Mouse (Mus musculus): ENCODE results near the gene Sdhc. TPM values are rescaled to one million over a fixed set of nuclear protein-coding genes. Genes with fewer than 3 reads are reported as not detected.
A peak's percentile ranks its signal among the peaks of the same experiment; 100 is the strongest.
"Not testable (repeated sequence)": the region's sequence is repeated elsewhere in the genome, so short reads cannot be mapped to it uniquely, and the experiment has no call there.

The Sdhc gene
- polyA plus RNA-seq, 1 experiment from 2014 or later, result 291 TPM

DNA sequence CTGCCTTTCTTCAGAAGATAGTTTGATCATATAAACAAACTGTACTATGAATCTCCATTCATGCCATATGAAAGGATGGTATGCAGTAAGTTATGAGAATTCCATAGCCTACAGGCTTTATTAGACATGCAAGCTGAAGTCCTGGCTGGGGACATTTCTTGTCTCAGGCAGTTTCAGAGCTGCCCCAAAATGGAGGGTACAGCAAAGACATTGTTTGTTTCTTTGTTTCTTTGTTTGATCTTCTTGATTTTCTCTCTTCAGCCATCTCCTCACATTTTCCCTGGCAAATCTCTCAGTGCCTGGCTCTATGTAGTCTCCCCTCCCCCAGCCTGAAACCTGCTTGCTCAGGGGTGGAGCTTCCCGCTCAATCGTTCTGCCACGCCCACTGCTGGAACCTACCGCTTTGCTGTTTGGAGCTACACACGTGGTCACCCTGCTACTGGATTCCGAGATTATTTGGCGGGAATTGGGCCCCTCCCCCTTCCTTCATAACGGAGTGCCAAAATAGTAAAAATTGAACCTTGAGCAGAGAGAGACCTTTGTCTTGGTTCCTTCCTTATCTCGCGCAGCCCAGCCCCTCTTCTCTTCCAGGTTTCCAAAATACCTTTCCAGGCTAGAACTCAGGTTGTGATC, 62.0 kb downstream of the Sdhc start:
- H3K9me3 ChIP-seq (ENCODE audit: control insufficient read depth, low read length); ATAC-seq (ENCODE audit: insufficient read depth, low FRiP score, low TSS enrichment); DNase-seq (ENCODE audit: low spot score); H3K4me1 ChIP-seq (ENCODE audit: control insufficient read depth, insufficient read depth, low read length); H3K4me2 ChIP-seq (ENCODE audit: low read depth); H3K27ac ChIP-seq (ENCODE audit: low read depth, low read length); H3K9ac ChIP-seq (ENCODE audit: low read length); H3K4me3 ChIP-seq (ENCODE audit: low read depth, low read length); H3K36me3 ChIP-seq (ENCODE audit: control insufficient read depth, insufficient read depth, low read length): not testable (repeated sequence)
- H3K27me3 ChIP-seq (ENCODE audit: control insufficient read depth, insufficient read depth, low read length), result peaks cover 14% of the 10 kb centered on the region
- WGBS, result 5% methylated on average over 10 of the region's 10 CpGs

DNA sequence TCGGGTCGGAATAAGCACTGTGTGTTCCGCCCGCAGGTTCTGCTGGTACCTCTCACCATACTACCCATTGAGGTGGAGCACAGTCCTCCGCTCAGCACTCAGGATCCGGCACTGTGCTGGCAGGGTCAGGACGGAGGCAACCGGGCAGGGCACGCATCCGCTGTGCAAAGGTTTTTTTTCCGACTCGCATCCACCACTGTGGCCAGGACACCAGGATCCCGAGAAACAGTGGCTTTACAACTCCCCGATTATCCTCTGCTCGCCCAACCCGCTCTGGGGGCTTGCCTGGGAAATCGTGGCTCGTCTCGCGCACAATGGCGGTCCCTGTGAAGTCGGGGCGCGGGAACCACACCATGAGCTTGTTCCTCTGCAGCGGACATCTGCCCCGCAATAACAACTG, 64.7 kb downstream of the Sdhc start:
- Histone ChIP-seq H3K27ac (ENCODE audit: low read depth, low read length) (no peak overlapping the region), H3K27me3 (ENCODE audit: control insufficient read depth, insufficient read depth, low read length) (peaks cover 18% of the 10 kb centered on the region), H3K4me2 (ENCODE audit: low read depth) (peak overlapping the region; percentile 63), H3K4me1 (ENCODE audit: control insufficient read depth, insufficient read depth, low read length) (no peaks in the 10 kb centered on the region), H3K9me3 (ENCODE audit: control insufficient read depth, low read length) (no peaks in the 10 kb centered on the region), H3K9ac (ENCODE audit: low read length) (peak overlapping the region; percentile 29; the same call in 1 of the 2 replicates), H3K4me3 (ENCODE audit: low read depth, low read length) (peak overlapping the region; percentile 47), H3K36me3 (ENCODE audit: control insufficient read depth, insufficient read depth, low read length) (no peaks in the 10 kb centered on the region)
- ATAC-seq (ENCODE audit: insufficient read depth, low FRiP score, low TSS enrichment), result no peak
- DNase-seq (ENCODE audit: low spot score), result peak; percentile 38
- WGBS, result under 1% methylated on average over 26 of the region's 26 CpGs

DNA sequence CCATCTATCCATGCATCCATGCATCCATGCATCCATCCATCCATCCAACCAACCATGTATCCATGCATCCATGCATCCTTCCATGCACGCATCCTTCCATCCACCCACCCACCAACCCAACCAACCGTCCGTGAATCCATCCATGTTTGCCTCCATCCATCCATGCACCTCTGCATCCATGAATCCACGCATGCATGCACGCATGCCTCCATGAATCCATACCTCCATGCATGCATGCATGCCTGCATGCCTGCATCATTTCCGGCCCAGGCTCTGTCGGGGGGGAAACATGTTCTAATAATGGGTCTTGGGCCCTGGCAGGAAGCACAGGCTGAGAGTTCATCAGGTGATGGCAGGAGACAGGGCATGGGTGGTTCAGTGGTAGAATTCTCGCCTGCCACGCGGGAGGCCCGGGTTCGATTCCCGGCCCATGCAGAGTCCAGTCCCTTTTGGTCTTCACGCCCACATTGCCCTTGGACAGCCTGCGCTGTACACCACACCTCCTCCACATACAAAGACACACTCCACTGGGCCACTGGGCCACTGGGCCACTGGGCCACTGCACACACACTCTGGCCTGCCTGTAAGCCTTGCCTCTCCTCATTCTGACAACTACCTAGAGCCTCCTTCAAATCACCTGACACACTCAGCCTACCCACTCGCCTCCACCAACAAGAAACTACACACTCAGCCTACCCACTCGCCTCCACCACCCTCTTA, 68.7 kb downstream of the Sdhc start:
- H3K27ac ChIP-seq (ENCODE audit: low read depth, low read length); H3K9ac ChIP-seq (ENCODE audit: low read length); H3K9me3 ChIP-seq (ENCODE audit: control insufficient read depth, low read length); H3K4me3 ChIP-seq (ENCODE audit: low read depth, low read length); H3K4me1 ChIP-seq (ENCODE audit: control insufficient read depth, insufficient read depth, low read length); H3K36me3 ChIP-seq (ENCODE audit: control insufficient read depth, insufficient read depth, low read length); H3K4me2 ChIP-seq (ENCODE audit: low read depth); DNase-seq (ENCODE audit: low spot score): not testable (repeated sequence)
- ATAC-seq (ENCODE audit: insufficient read depth, low FRiP score, low TSS enrichment), result peak; percentile 30
- 33% methylated on average over 7 of the region's 17 CpGs for WGBS
- peaks cover 27% of the 10 kb centered on the region for H3K27me3 ChIP-seq (ENCODE audit: control insufficient read depth, insufficient read depth, low read length)

DNA sequence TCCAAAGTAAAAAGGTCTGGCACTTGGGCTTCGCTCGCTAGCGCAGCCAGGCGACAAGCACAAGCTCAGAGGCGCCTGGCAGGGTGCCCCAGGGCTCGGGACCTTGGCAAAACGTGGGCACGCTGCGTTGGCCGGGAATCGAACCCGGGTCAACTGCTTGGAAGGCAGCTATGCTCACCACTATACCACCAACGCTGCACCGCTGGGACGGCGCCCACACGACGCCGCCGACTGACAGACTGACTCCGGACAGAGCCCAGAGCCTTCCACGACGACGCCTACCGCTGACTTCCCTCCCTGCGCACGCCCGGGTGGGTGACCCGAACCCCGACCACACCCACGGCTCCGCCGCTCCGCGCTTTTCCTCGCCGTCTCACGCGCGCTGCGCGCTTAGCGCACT, 70.6 kb downstream of the Sdhc start:
- not testable (repeated sequence) for H3K27ac ChIP-seq (ENCODE audit: low read depth, low read length); H3K9ac ChIP-seq (ENCODE audit: low read length); H3K4me3 ChIP-seq (ENCODE audit: low read depth, low read length); H3K9me3 ChIP-seq (ENCODE audit: control insufficient read depth, low read length); DNase-seq (ENCODE audit: low spot score); H3K36me3 ChIP-seq (ENCODE audit: control insufficient read depth, insufficient read depth, low read length); H3K4me1 ChIP-seq (ENCODE audit: control insufficient read depth, insufficient read depth, low read length); H3K4me2 ChIP-seq (ENCODE audit: low read depth)
- peaks cover 15% of the 10 kb centered on the region for H3K27me3 ChIP-seq (ENCODE audit: control insufficient read depth, insufficient read depth, low read length)
- WGBS, result no CpG with 5 or more reads among the region's 43 CpGs
- peak; percentile 40 for ATAC-seq (ENCODE audit: insufficient read depth, low FRiP score, low TSS enrichment)

DNA sequence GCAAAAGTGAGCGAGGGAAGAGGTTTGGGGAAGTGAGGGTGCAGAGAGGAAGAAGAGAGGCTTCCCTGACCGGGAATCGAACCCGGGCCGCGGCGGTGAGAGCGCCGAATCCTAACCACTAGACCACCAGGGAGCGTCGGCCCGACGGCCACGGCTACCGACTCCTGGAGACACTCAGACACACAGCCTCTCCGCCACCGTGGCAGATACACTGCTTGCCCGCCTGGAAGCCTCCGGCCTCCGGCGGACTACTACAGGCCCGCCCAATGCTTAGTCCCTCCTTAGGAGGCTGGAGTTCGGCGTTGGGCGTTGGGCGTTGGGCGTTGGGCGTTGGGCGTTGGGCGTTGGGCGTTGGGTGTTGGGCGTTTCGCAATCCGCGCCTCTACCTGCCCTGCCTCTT, 71.1 kb downstream of the Sdhc start:
- not testable (repeated sequence) for H3K4me1 ChIP-seq (ENCODE audit: control insufficient read depth, insufficient read depth, low read length); H3K36me3 ChIP-seq (ENCODE audit: control insufficient read depth, insufficient read depth, low read length); H3K9ac ChIP-seq (ENCODE audit: low read length); H3K4me3 ChIP-seq (ENCODE audit: low read depth, low read length); H3K4me2 ChIP-seq (ENCODE audit: low read depth); H3K27ac ChIP-seq (ENCODE audit: low read depth, low read length); DNase-seq (ENCODE audit: low spot score); H3K9me3 ChIP-seq (ENCODE audit: control insufficient read depth, low read length)
- peak; percentile 62 for ATAC-seq (ENCODE audit: insufficient read depth, low FRiP score, low TSS enrichment)
- peaks cover 16% of the 10 kb centered on the region for H3K27me3 ChIP-seq (ENCODE audit: control insufficient read depth, insufficient read depth, low read length)
- 0% methylated on average over 1 of the region's 35 CpGs for WGBS

GRCm38 (mm10) chr1:171078419-171078818, 72.0 kb downstream of the Sdhc start:
- not testable (repeated sequence) for H3K36me3 ChIP-seq (ENCODE audit: control insufficient read depth, insufficient read depth, low read length); H3K9ac ChIP-seq (ENCODE audit: low read length); H3K9me3 ChIP-seq (ENCODE audit: control insufficient read depth, low read length); ATAC-seq (ENCODE audit: insufficient read depth, low FRiP score, low TSS enrichment); H3K4me1 ChIP-seq (ENCODE audit: control insufficient read depth, insufficient read depth, low read length); H3K4me2 ChIP-seq (ENCODE audit: low read depth); H3K27ac ChIP-seq (ENCODE audit: low read depth, low read length)
- Histone ChIP-seq H3K4me3 (ENCODE audit: low read depth, low read length) (0 out of 2 replicates have a peak overlapping the region, but pooled peaks have one; percentile 2), H3K27me3 (ENCODE audit: control insufficient read depth, insufficient read depth, low read length) (peaks cover 22% of the 10 kb centered on the region)
- DNase-seq (ENCODE audit: low spot score), result peak; percentile 20
- WGBS, result 22% methylated on average over 11 of the region's 12 CpGs

DNA sequence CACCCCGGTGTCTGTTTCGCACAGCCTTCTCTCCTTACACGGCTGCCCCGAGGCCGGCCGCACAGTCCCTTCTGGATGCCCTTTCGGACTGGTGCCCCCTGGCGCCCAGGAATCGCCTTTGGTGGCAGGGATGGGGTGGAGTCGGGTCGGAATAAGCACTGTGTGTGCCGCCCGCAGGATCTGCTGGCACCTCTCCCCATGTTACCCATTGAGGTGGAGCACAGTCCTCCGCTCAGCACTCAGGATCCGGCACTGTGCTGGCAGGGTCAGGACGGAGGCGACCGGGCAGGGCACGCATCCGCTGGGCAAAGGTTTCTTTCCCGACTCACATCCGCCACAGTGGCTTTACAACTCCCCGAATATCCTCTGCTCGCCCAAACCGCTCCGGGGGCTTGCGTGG, 72.4 kb downstream of the Sdhc start:
- H3K4me3 ChIP-seq (ENCODE audit: low read depth, low read length), result peak overlapping the region; percentile 12; the same call in 1 of the 2 replicates

DNA sequence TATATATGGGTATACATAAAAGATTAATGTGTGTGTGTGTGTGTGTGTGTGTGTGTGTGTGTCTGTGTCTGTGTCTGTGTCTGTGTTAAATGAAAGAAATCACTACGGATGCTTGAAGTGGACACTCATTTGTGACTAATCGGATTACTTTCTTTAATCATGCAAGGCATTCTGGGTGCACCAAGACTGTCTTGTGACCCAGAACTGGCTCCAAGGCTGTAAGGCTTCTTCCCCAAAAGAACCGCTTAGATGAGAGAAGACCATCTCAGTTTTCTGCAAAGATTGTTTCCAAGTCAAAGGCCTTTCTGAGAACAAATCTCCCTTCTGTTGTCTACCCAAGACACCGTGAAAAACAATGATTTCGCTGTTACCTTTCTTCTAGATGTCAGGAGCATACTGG, 73.2 kb downstream of the Sdhc start:
- H3K27me3 ChIP-seq (ENCODE audit: control insufficient read depth, insufficient read depth, low read length), result peaks cover 22% of the 10 kb centered on the region
- H3K4me3 ChIP-seq (ENCODE audit: low read depth, low read length); H3K9ac ChIP-seq (ENCODE audit: low read length); H3K4me2 ChIP-seq (ENCODE audit: low read depth); ATAC-seq (ENCODE audit: insufficient read depth, low FRiP score, low TSS enrichment); H3K9me3 ChIP-seq (ENCODE audit: control insufficient read depth, low read length); DNase-seq (ENCODE audit: low spot score); H3K27ac ChIP-seq (ENCODE audit: low read depth, low read length); H3K4me1 ChIP-seq (ENCODE audit: control insufficient read depth, insufficient read depth, low read length); H3K36me3 ChIP-seq (ENCODE audit: control insufficient read depth, insufficient read depth, low read length): not testable (repeated sequence)
- 42% methylated on average over 5 of the region's 5 CpGs for WGBS

More for the DNA sequence above, 72.4 kb downstream of the Sdhc start:
- not testable (repeated sequence) for H3K36me3 ChIP-seq (ENCODE audit: control insufficient read depth, insufficient read depth, low read length); DNase-seq (ENCODE audit: low spot score); H3K27ac ChIP-seq (ENCODE audit: low read depth, low read length); H3K4me2 ChIP-seq (ENCODE audit: low read depth); H3K4me1 ChIP-seq (ENCODE audit: control insufficient read depth, insufficient read depth, low read length); H3K9ac ChIP-seq (ENCODE audit: low read length); H3K9me3 ChIP-seq (ENCODE audit: control insufficient read depth, low read length)
- WGBS, result 2% methylated on average over 15 of the region's 27 CpGs
- peaks cover 22% of the 10 kb centered on the region for H3K27me3 ChIP-seq (ENCODE audit: control insufficient read depth, insufficient read depth, low read length)
- ATAC-seq (ENCODE audit: insufficient read depth, low FRiP score, low TSS enrichment), result 0 out of 2 replicates have a peak, but pooled peaks have one; percentile 15
